Mouse (Mus musculus) bone marrow macrophage, adult 2 months (primary cell): ENCODE data around the gene Prr12.

ENCODE experiments used
- CTCF ChIP-seq: IDR thresholded peaks from 2 replicates; pipeline ENCODE4 v1.5.1; 2012; ENCODE audit warnings: low read depth, mild to moderate bottlenecking, low read length, moderate library complexity
- POLR2A ChIP-seq: IDR thresholded peaks from 2 replicates; pipeline ENCODE4 v1.6.1; 2012; ENCODE audit warnings: mild to moderate bottlenecking, low read depth, low read length, borderline replicate concordance

- TF ChIP-seq CTCF = no peak
- TF ChIP-seq POLR2A = no peak
These were observed 8.0 kb upstream of the Prr12 start for GRCm38 (mm10) chr7:45060632-45061122.
